Mouse (Mus musculus) cerebellum, adult 2 months (tissue): Measurements from ENCODE around the gene Amt. TPM values are rescaled to one million over a fixed set of nuclear protein-coding genes. Genes with fewer than 3 reads are reported as not detected.
"Not testable (repeated sequence)": the region's sequence is repeated elsewhere in the genome, so short reads cannot be mapped to it uniquely, and the experiment has no call there.

ENCODE experiments used
- DNase-seq, 2 experiments: peaks; one replicate each; pipeline ENCODE4 v3.0.0; 2021
- H3K27ac ChIP-seq: fragments of 200-500 bp; 2 replicates; pipeline ENCODE4 v1.5.1; 2012; ENCODE audit warnings: low read length, control low read depth, inconsistent platforms; ENCODE audit not compliant: insufficient read depth
- H3K27me3 ChIP-seq: fragments of 200-500 bp; 2 replicates; pipeline ENCODE4 v1.6.1; 2012; ENCODE audit warnings: inconsistent platforms, mild to moderate bottlenecking, low read length, moderate library complexity; ENCODE audit not compliant: control insufficient read depth, insufficient read depth
- H3K4me1 ChIP-seq: fragments of 200-500 bp; 2 replicates; pipeline ENCODE4 v1.6.1; 2011; ENCODE audit warnings: low read length; ENCODE audit not compliant: control insufficient read depth, insufficient read depth
- H3K4me3 ChIP-seq: fragments of 200-500 bp; replicated peaks from 2 replicates; pipeline ENCODE3; 2011; ENCODE audit warnings: mild to moderate bottlenecking, low read depth, low read length, control low read depth; ENCODE audit not compliant: insufficient read depth
- CTCF ChIP-seq: fragments of 200-500 bp; IDR thresholded peaks from 2 replicates; pipeline ENCODE4 v1.5.1; 2011; ENCODE audit warnings: low read depth, mild to moderate bottlenecking, control low read depth, low read length, moderate library complexity, borderline replicate concordance; ENCODE audit not compliant: insufficient read depth
- POLR2A ChIP-seq: fragments of 200-500 bp; IDR thresholded peaks from 2 replicates; pipeline ENCODE4 v1.6.1; 2011; ENCODE audit warnings: low read length, control low read depth, borderline replicate concordance; ENCODE audit not compliant: insufficient read depth
- WGBS: fragments of 180-500 bp; shearing (Covaris S2); methylation state at CpG from one replicate; pipeline ENCODE4 v1.1.7; 2018; 5-methylcytosine and 5-hydroxymethylcytosine counted together
- polyA plus RNA-seq: library from polyadenylated mRNA; depleted of rRNA; stranded (reverse); fragments of >200 nt; gene quantifications from 2 replicates; pipeline ENCODE4 v1.2.3, GENCODE M21; 2012

The Amt gene
- polyA plus RNA-seq, 1 experiment: 63.2 TPM

- DNase-seq: no peak
- no peak for TF ChIP-seq CTCF
- no peak for TF ChIP-seq POLR2A
- Histone ChIP-seq H3K27me3 (no peaks in the 10 kb centered on the region), H3K27ac (no peak overlapping the region), H3K4me1 (no peaks in the 10 kb centered on the region), H3K4me3 (no peak overlapping the region)
- 78% methylated on average over 4 of the region's 4 CpGs for WGBS
Observed at GRCm38 (mm10) chr9:108273485-108273884, 23.2 kb upstream of the Amt start.

- TF ChIP-seq CTCF (no peak), POLR2A (no peak)
Observed at GRCm38 (mm10) chr9:108274476-108275330, 21.9 kb upstream of the Amt start.

GRCm38 (mm10) chr9:108275331-108275659, 21.4 kb upstream of the Amt start:
- H3K27ac ChIP-seq: no peak overlapping the region
- WGBS: 58% methylated on average over 6 of the region's 6 CpGs
- TF ChIP-seq POLR2A (no peak), CTCF (no peak)
- no peak for DNase-seq
- H3K4me3 ChIP-seq: no peak overlapping the region
- no peaks in the 10 kb centered on the region for H3K27me3 ChIP-seq
- H3K4me1 ChIP-seq: no peaks in the 10 kb centered on the region

More at GRCm38 (mm10) chr9:108274476-108275330, 21.9 kb upstream of the Amt start:
- Histone ChIP-seq H3K27ac (no peak overlapping the region), H3K4me3 (no peak overlapping the region), H3K4me1 (no peaks in the 10 kb centered on the region), H3K27me3 (no peaks in the 10 kb centered on the region)
- WGBS: 52% methylated on average over 5 of the region's 5 CpGs
- DNase-seq: no peak

GRCm38 (mm10) chr9:108278697-108279450, 17.8 kb upstream of the Amt start:
- Histone ChIP-seq H3K27ac (no peak overlapping the region), H3K4me1 (peaks cover 4% of the 10 kb centered on the region; the same call in 1 of the 2 replicates), H3K4me3 (no peak overlapping the region), H3K27me3 (no peaks in the 10 kb centered on the region)
- no peak for DNase-seq
- TF ChIP-seq CTCF (peak; percentile 42; the same call in 1 of the 2 replicates), POLR2A (no peak)
- 69% methylated on average over 10 of the region's 10 CpGs for WGBS

GRCm38 (mm10) chr9:108280071-108280828, 16.4 kb upstream of the Amt start:
- Histone ChIP-seq H3K4me3 (no peak overlapping the region), H3K27me3 (no peaks in the 10 kb centered on the region), H3K27ac (no peak overlapping the region), H3K4me1 (peaks cover 4% of the 10 kb centered on the region; the same call in 1 of the 2 replicates)
- DNase-seq: peak in 1 of 2 experiments; percentile 30
- TF ChIP-seq CTCF: no peak
- no peak for TF ChIP-seq POLR2A
- WGBS: 16% methylated on average over 8 of the region's 8 CpGs

GRCm38 (mm10) chr9:108284410-108284809, 12.2 kb upstream of the Amt start:
- WGBS: 13% methylated on average over 6 of the region's 6 CpGs
- Histone ChIP-seq H3K27ac (no peak overlapping the region), H3K4me1 (peaks cover 4% of the 10 kb centered on the region; the same call in 1 of the 2 replicates), H3K27me3 (no peaks in the 10 kb centered on the region), H3K4me3 (no peak overlapping the region)
- TF ChIP-seq CTCF: peak; percentile 78
- no peak for TF ChIP-seq POLR2A
- peak; percentile 64 to 77 for DNase-seq

GRCm38 (mm10) chr9:108287526-108288238, 9.0 kb upstream of the Amt start:
- not testable (repeated sequence) for H3K4me1 ChIP-seq, DNase-seq, H3K27ac ChIP-seq, H3K27me3 ChIP-seq, H3K4me3 ChIP-seq
- WGBS: 68% methylated on average over 6 of the region's 6 CpGs
